Mouse (Mus musculus) kidney, adult 2 months (tissue): ENCODE results near the gene Lztfl1.

Experiments used
- CTCF ChIP-seq: fragments of 200-500 bp; conservative IDR thresholded peaks from 2 replicates; pipeline ENCODE4 v1.5.1; 2011; ENCODE audit warnings: low read depth, mild to moderate bottlenecking, control low read depth, low read length, moderate library complexity, mixed read lengths; ENCODE audit not compliant: insufficient read depth, insufficient read length
- POLR2A ChIP-seq: fragments of 200-500 bp; IDR thresholded peaks from one replicate; pipeline ENCODE4 v1.6.1; 2011; ENCODE audit warnings: low read depth, low read length, control low read depth

DNA sequence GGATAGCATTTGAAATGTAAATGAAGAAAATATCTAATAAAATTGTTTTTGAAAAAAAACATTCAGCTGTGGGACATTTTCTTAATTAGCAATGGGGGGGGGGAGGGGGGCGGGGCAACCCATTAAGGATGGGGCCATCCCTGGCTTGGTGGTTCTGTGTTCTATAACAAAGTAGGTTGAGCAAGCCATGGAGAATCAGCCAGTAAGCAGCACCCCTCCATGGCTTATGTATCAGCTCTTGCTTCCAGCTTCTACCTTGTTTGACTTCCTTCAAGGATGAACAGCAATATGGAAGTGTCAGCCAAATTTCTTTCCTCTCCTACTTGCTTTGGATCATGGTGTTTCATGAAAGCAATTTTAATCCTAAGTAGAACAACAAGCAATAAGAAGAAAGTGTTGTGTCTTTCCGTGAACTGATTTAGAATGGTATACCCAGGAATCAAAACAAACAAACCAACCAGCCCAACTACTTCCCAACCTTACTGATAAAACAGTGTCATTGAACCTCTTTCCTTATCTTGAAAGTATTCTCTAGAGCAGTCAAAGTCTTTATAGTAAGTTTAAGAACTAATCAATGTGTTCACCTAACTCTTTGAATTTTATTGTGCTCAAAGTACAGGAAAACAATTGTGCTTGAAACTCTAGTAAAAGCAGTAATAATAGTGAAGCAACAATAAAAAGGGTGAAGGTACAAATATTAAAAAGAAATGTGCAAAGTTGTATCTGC lies 67.5 kb downstream of the Lztfl1 start:
- no peak for TF ChIP-seq CTCF
- TF ChIP-seq POLR2A: no peak
